Mouse (Mus musculus) ES-Bruce4 (cell line): ENCODE measurements at regions not wholly inside any gene's neighbourhood (a gene's known extent, or its start where the extent isn't known, plus 50 kb on each side); places are given as distances from the start of the nearest gene placed in this dataset.

Experiments
- EP300 ChIP-seq: IDR thresholded peaks from 2 replicates; pipeline ENCODE4 v1.6.1; 2011; ENCODE audit warnings: low read depth, low read length; ENCODE audit not compliant: insufficient read depth
- POLR2A ChIP-seq: IDR thresholded peaks from one replicate; pipeline ENCODE4 v1.8.1; 2011; ENCODE audit warnings: low read length; ENCODE audit not compliant: insufficient read depth

DNA sequence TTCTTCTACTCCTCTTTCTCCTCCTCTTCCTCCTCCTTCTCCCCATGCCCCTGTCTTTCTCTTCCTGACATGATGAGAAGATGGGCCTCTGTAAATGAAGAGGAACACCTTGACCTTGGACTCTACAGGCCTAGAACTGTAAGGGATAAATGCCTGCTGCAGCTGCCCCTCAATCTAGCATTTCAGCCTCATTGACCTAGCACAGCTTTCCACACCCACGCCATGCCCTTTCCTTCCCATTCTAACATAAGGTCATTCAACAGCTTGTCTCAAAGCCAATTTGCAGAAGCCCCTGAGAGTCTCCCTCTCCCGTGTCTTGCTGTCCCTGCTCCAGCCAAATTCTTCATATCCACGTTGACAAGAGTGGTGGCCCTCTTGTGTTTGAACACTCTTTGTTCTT, 63.8 kb upstream of the Dscam start:
- TF ChIP-seq POLR2A (no peak), EP300 (no peak)
